Mouse (Mus musculus) liver, embryonic 14.5 days (tissue): ENCODE results near the gene Ica1l. TPM values are rescaled to one million over a fixed set of nuclear protein-coding genes. Genes with fewer than 3 reads are reported as not detected.

Experiments used
- ATAC-seq: fragments of 200-750 bp; cut with Nextera tagmentation; 2 replicates; pipeline ENCODE4 v1.8.0; 2017; ENCODE audit warnings: moderate number of reproducible peaks, mild to moderate bottlenecking, moderate library complexity; ENCODE audit not compliant: insufficient read depth
- DNase-seq, 3 experiments: peaks; one replicate each; pipeline ENCODE4 v3.0.0-alpha.2; 2012 to 2013; ENCODE audit warnings: low read depth in 3 of 3, low spot score in 3 of 3
- H3K27ac ChIP-seq: fragments of 300-500 bp; sonication (generic); 2 replicates; pipeline ENCODE4 v1.5.1; 2014; ENCODE audit warnings: moderate library complexity, mild to moderate bottlenecking, control low read depth, inconsistent platforms
- H3K27me3 ChIP-seq: fragments of 300-500 bp; sonication (generic); 2 replicates; pipeline ENCODE4 v1.6.1; 2014; ENCODE audit warnings: mild to moderate bottlenecking, low read length, moderate library complexity; ENCODE audit not compliant: control insufficient read depth, insufficient read depth
- H3K36me3 ChIP-seq: fragments of 300-500 bp; sonication (generic); replicated peaks from 2 replicates; pipeline ENCODE4 v1.6.1; 2014; ENCODE audit warnings: low read depth; ENCODE audit not compliant: control insufficient read depth, insufficient read depth
- H3K4me1 ChIP-seq, 2 experiments: fragments of 200-500 bp in 1 of 2; fragments of 300-500 bp in 1 of 2; sonication (generic) in 1 of 2; replicated peaks; 2 replicates each; pipeline ENCODE4 v1.6.1; 2012 to 2014; ENCODE audit warnings: antibody characterized with exemption in 1 of 2, inconsistent platforms in 1 of 2, low read length in 1 of 2; ENCODE audit not compliant: control insufficient read depth in 2 of 2, insufficient read depth in 2 of 2
- H3K4me2 ChIP-seq: fragments of 300-500 bp; sonication (generic); 2 replicates; pipeline ENCODE4 v1.6.1; 2014; ENCODE audit warnings: low read depth, mild to moderate bottlenecking, control low read depth, moderate library complexity
- H3K4me3 ChIP-seq, 2 experiments: fragments of 200-500 bp in 1 of 2; fragments of 300-500 bp in 1 of 2; sonication (generic) in 1 of 2; 2 replicates each; pipeline ENCODE4 v1.5.1; 2012 to 2014; ENCODE audit warnings: low read depth in 2 of 2, low read length in 2 of 2, mild to moderate bottlenecking in 2 of 2, control low read depth in 1 of 2, inconsistent platforms in 1 of 2, moderate library complexity in 1 of 2; ENCODE audit not compliant: insufficient read depth in 1 of 2
- H3K9ac ChIP-seq: fragments of 300-500 bp; sonication (generic); replicated peaks from 2 replicates; pipeline ENCODE4 v1.6.1; 2014; ENCODE audit warnings: mild to moderate bottlenecking, control low read depth, moderate library complexity
- H3K9me3 ChIP-seq: fragments of 300-500 bp; sonication (generic); 2 replicates; pipeline ENCODE4 v1.6.1; 2016; ENCODE audit warnings: low read length, mixed read lengths; ENCODE audit not compliant: control insufficient read depth
- CTCF ChIP-seq: IDR thresholded peaks from 2 replicates; pipeline ENCODE4 v1.5.1; 2016; ENCODE audit warnings: antibody characterized with exemption, low read depth, control low read depth
- EP300 ChIP-seq: IDR thresholded peaks from 2 replicates; pipeline ENCODE4 v1.6.1; 2016; ENCODE audit warnings: antibody characterized with exemption, low read depth
- WGBS: fragments of 180-500 bp; shearing (Covaris S2); extraction: QIAGEN DNeasy Blood & Tissue Kit; methylation state at CpG from one replicate; pipeline ENCODE4 v1.1.7; 2014; ENCODE audit not compliant: insufficient replicate concordance; 5-methylcytosine and 5-hydroxymethylcytosine counted together
- polyA plus RNA-seq, 2 experiments: library from polyadenylated mRNA; depleted of rRNA in 1 of 2; stranded (reverse) in 1 of 2; unstranded in 1 of 2; fragments of >200 nt; fragmentation: Nextera tagmentation in 1 of 2; extraction: Ambion mirVana in 1 of 2; gene quantifications; 2 replicates each; pipeline versions ENCODE4 v1.2.1 to v1.2.3; 2012 to 2014

Gene Ica1l
- polyA plus RNA-seq, 2 experiments: 0.10 to 0.22 TPM

DNA sequence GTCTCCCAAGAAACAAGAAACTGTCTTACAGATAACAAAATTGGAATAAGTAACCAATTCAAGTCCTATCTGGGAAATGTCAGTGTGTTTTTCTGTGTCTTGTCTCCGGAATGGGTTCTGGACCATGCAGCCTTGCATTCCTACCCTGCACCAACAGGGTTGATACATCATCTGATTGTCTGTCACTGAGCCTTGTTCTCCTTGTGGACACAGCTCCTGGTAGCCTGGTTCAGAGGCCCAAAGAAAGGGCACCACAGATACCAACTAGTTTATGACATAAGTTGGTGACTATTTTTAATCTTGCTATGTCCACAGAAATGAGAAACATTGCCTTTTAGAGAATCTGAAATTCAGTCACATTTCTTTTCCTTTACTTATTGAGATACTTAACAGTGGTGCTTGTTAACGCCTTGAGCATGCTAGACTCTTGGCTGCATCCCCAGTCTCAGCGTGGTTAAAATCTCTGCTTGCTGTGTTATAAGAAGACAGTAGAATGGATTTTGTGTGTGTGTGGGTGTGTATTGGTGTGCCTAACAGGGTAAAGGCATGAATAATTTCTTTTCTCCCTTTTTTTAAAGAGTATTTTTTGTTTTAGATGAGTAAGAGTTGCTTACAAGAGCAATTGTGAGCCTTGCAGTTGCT is 55.5 kb downstream of the Ica1l start:
- Histone ChIP-seq H3K4me2 (no peak overlapping the region), H3K9ac (no peak overlapping the region), H3K27ac (no peak overlapping the region), H3K9me3 (no peaks in the 10 kb centered on the region), H3K27me3 (no peaks in the 10 kb centered on the region), H3K4me3 (no peak overlapping the region), H3K4me1 (no peaks in the 10 kb centered on the region), H3K36me3 (no peaks in the 10 kb centered on the region)
- ATAC-seq (no peak), DNase-seq (no peak)
- TF ChIP-seq CTCF (no peak), EP300 (no peak)
- 76% methylated on average over 3 of the region's 3 CpGs for WGBS

GRCm38 (mm10) chr1:59986626-59987025 is 56.4 kb downstream of the Ica1l start:
- H3K27ac ChIP-seq: no peak overlapping the region
- no peak for TF ChIP-seq EP300
- no peak for TF ChIP-seq CTCF
- DNase-seq (no peak), ATAC-seq (no peak)
- H3K9ac ChIP-seq: no peak overlapping the region
- no peaks in the 10 kb centered on the region for H3K27me3 ChIP-seq
- no peaks in the 10 kb centered on the region for H3K9me3 ChIP-seq
- H3K4me1 ChIP-seq: no peaks in the 10 kb centered on the region
- H3K4me2 ChIP-seq: no peak overlapping the region
- no peak overlapping the region for H3K4me3 ChIP-seq
- H3K36me3 ChIP-seq: peaks cover 3% of the 10 kb centered on the region

GRCm38 (mm10) chr1:59967291-59967690 is 75.7 kb downstream of the Ica1l start:
- TF ChIP-seq EP300 (no peak), CTCF (peak; percentile 53)
- Histone ChIP-seq H3K4me3 (no peak overlapping the region), H3K9ac (no peak overlapping the region), H3K36me3 (no peaks in the 10 kb centered on the region), H3K9me3 (no peaks in the 10 kb centered on the region), H3K27ac (no peak overlapping the region), H3K4me2 (no peak overlapping the region), H3K27me3 (no peaks in the 10 kb centered on the region), H3K4me1 (no peaks in the 10 kb centered on the region)
- no peak for ATAC-seq
- 68% methylated on average over 4 of the region's 4 CpGs for WGBS
- no peak for DNase-seq

DNA sequence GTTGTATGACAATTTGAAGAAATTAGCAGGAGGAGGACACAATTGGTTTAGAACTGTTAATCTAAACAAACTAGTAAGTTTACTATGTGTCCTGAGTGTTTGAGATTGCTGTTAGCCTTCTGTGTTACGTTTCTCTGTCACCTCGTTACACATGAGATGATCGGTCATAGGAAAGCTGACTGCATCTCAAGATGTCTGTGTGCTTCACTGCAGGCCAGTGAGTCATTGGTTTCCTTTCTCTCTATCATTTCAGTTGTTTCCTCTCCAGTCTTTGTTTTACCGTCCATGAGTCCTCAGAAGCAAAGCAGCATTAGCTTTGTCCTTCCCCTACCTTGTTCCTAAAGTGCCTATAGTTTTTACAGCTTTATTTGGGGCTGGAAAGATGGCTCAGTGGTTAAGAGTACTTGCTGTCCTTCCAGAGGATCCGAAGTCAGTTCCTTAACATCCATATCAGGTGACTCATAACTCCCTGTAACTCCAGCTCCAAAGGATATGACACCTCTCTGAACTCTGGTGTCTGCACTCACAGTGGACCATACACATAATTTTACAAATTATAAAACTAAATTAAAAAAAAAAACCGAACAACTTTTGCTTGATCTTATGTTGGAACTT is 76.7 kb downstream of the Ica1l start:
- Histone ChIP-seq H3K4me3 (no peak overlapping the region), H3K9me3 (no peaks in the 10 kb centered on the region), H3K27me3 (no peaks in the 10 kb centered on the region), H3K36me3 (no peaks in the 10 kb centered on the region), H3K4me2 (no peak overlapping the region), H3K4me1 (no peaks in the 10 kb centered on the region), H3K9ac (no peak overlapping the region), H3K27ac (no peak overlapping the region)
- TF ChIP-seq CTCF: no peak
- no peak for TF ChIP-seq EP300
- 68% methylated on average over 6 of the region's 6 CpGs for WGBS
- ATAC-seq (no peak), DNase-seq (no peak)

DNA sequence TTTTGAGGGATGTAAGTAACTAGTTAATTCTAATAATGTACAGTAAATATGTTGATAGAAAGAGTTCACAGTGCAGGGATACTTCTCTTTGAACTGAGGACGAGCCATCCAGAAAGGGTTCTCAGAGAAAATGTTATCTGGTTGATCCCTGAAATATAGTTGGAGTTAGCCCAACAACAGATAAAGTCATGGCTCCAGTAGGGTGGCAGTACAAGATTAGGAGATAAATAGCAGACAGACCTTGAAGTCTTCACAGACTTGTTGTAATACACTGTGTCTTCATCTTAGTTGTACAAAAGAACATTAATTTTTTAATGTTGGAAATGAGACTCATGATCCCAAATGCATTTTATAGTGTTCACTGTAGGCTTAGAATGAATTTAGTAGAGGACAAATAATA is 83.0 kb downstream of the Ica1l start:
- TF ChIP-seq EP300: peak; percentile 46; the same call in 1 of the 2 replicates
- TF ChIP-seq CTCF: no peak
- DNase-seq (no peak), ATAC-seq (0 out of 2 replicates have a peak, but pooled peaks have one; percentile 18)
- Histone ChIP-seq H3K36me3 (no peaks in the 10 kb centered on the region), H3K4me2 (no peak overlapping the region), H3K27me3 (no peaks in the 10 kb centered on the region), H3K9me3 (no peaks in the 10 kb centered on the region), H3K4me3 (no peak overlapping the region), H3K4me1 (peaks cover 5 to 6% of the 10 kb centered on the region in 2 experiments; a peak in 3 of 4 replicates), H3K27ac (no peak overlapping the region), H3K9ac (no peak overlapping the region)
- WGBS: 16% methylated on average over 1 of the region's 1 CpGs
